Mouse (Mus musculus) hindbrain, embryonic 11.5 days (tissue): Measurements from ENCODE around the gene Men1. TPM values are rescaled to one million over a fixed set of nuclear protein-coding genes. Genes with fewer than 3 reads are reported as not detected.

Source experiments
- ATAC-seq: fragments of 200-750 bp; cut with Nextera tagmentation; 2 replicates; pipeline ENCODE4 v1.8.0; 2017; ENCODE audit warnings: mild to moderate bottlenecking, moderate TSS enrichment, moderate library complexity; ENCODE audit not compliant: low FRiP score
- DNase-seq: peaks from one replicate; pipeline ENCODE4 v3.0.0-alpha.2; 2015; ENCODE audit warnings: low spot score
- H3K27ac ChIP-seq: fragments of 300-500 bp; sonication (generic); 2 replicates; pipeline ENCODE4 v1.5.1; 2014; ENCODE audit warnings: mild to moderate bottlenecking, low read depth, low read length
- H3K27me3 ChIP-seq: fragments of 300-500 bp; sonication (generic); 2 replicates; pipeline ENCODE4 v1.6.1; 2014; ENCODE audit warnings: mild to moderate bottlenecking, low read length, moderate library complexity, mixed read lengths; ENCODE audit not compliant: control insufficient read depth, insufficient read depth
- H3K36me3 ChIP-seq: fragments of 300-500 bp; sonication (generic); 2 replicates; pipeline ENCODE4 v1.6.1; 2014; ENCODE audit warnings: mild to moderate bottlenecking, low read length, moderate library complexity, mixed read lengths; ENCODE audit not compliant: control insufficient read depth, insufficient read depth
- H3K4me1 ChIP-seq: fragments of 300-500 bp; sonication (generic); replicated peaks from 2 replicates; pipeline ENCODE4 v1.6.1; 2014; ENCODE audit warnings: low read length, mixed read lengths; ENCODE audit not compliant: control insufficient read depth, insufficient read depth
- H3K4me2 ChIP-seq: fragments of 300-500 bp; sonication (generic); replicated peaks from 2 replicates; pipeline ENCODE4 v1.6.1; 2014; ENCODE audit warnings: mild to moderate bottlenecking, low read depth, low read length
- H3K4me3 ChIP-seq: fragments of 300-500 bp; sonication (generic); 2 replicates; pipeline ENCODE4 v1.5.1; 2014; ENCODE audit warnings: low read depth, low read length
- H3K9ac ChIP-seq: fragments of 300-500 bp; sonication (generic); 2 replicates; pipeline ENCODE4 v1.6.1; 2014; ENCODE audit warnings: low read depth, low read length
- H3K9me3 ChIP-seq: fragments of 300-500 bp; sonication (generic); 2 replicates; pipeline ENCODE4 v1.6.1; 2016; ENCODE audit warnings: low read length; ENCODE audit not compliant: control insufficient read depth
- WGBS: fragments of 180-500 bp; shearing (Covaris S2); extraction: QIAGEN DNeasy Blood & Tissue Kit; methylation state at CpG from one replicate; pipeline ENCODE4 v1.1.7; 2014; 5-methylcytosine and 5-hydroxymethylcytosine counted together
- polyA plus RNA-seq: library from polyadenylated mRNA; unstranded; fragments of >200 nt; fragmentation: Nextera tagmentation; extraction: Ambion mirVana; gene quantifications from 2 replicates; pipeline ENCODE4 v1.2.1, GENCODE M21; 2014

Men1 gene
- polyA plus RNA-seq, 1 experiment from 2014 or later = 43.0 TPM

DNA sequence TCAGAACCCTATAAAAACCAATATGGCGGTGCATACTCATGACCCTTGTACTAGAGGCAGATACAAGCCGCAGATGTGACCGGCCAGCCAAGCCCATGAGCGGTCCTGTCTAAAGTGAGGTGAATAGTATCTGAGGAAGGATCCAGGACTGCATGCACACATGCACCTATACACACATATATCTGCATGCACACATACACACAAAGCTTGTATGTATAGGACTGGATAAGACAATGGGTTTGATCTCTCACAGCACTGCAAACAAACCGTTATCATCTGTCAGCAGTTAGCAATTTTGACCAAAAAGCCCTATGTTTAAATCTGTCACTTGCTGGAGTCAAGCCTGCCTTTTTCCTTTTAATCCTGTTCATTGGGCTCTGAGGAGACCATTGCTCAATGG lies 32.7 kb upstream of the Men1 start:
- DNase-seq (no peak), ATAC-seq (no peak)
- no peak overlapping the region for H3K4me2 ChIP-seq
- no peaks in the 10 kb centered on the region for H3K27me3 ChIP-seq
- no peaks in the 10 kb centered on the region for H3K36me3 ChIP-seq
- no peak overlapping the region for H3K27ac ChIP-seq
- WGBS = 95% methylated on average over 5 of the region's 5 CpGs
- H3K4me3 ChIP-seq = no peak overlapping the region
- no peaks in the 10 kb centered on the region for H3K9me3 ChIP-seq
- no peaks in the 10 kb centered on the region for H3K4me1 ChIP-seq
- no peak overlapping the region for H3K9ac ChIP-seq

DNA sequence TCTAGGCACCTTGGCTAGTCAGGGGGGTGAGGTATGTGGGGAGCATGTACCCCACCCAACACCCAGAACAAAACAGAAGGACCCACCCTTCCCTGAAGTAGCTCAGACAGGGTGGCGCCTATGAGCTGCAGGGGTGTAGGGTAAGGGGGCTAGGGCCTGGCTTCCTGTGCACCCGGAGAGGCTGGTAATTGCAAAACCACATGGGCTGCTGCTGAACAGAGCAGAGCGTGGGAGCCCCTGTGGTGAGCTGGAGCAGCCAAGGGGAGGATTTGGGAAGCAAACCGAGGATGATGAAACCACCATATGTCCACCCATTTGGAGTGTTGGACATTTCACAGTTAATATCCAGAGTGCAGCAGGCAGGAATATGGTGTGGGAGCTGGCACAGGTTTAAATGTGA lies 32.3 kb upstream of the Men1 start:
- Histone ChIP-seq H3K9me3 (no peaks in the 10 kb centered on the region), H3K4me2 (no peak overlapping the region), H3K36me3 (no peaks in the 10 kb centered on the region), H3K4me1 (no peaks in the 10 kb centered on the region), H3K4me3 (no peak overlapping the region), H3K27me3 (no peaks in the 10 kb centered on the region), H3K9ac (no peak overlapping the region), H3K27ac (no peak overlapping the region)
- DNase-seq (no peak), ATAC-seq (no peak)
- 43% methylated on average over 4 of the region's 4 CpGs for WGBS

DNA sequence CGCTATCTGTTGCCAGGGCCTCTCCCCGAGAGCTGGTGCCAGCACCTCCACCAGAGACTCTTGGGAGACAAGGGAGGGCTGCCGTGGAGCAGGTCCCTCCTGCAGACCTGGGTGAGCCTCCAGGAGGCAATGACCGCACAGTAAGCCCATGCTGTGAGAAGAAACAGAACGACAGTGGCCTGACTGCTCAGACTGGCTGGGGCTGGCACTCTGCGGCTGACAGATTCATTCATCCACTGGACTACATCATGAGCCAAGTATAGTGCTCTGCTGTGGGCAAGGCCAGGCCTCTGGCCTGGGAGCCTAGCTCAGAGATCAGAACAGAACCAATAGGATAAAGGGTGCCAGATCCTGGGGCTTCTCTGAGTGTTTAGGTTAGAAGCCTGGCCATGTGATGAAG lies 30.9 kb upstream of the Men1 start:
- no peaks in the 10 kb centered on the region for H3K9me3 ChIP-seq
- H3K4me1 ChIP-seq = no peaks in the 10 kb centered on the region
- no peak overlapping the region for H3K27ac ChIP-seq
- no peaks in the 10 kb centered on the region for H3K36me3 ChIP-seq
- 70% methylated on average over 6 of the region's 6 CpGs for WGBS
- DNase-seq (no peak), ATAC-seq (no peak)
- H3K4me3 ChIP-seq = no peak overlapping the region
- H3K27me3 ChIP-seq = no peaks in the 10 kb centered on the region
- H3K9ac ChIP-seq = no peak overlapping the region
- H3K4me2 ChIP-seq = no peak overlapping the region

DNA sequence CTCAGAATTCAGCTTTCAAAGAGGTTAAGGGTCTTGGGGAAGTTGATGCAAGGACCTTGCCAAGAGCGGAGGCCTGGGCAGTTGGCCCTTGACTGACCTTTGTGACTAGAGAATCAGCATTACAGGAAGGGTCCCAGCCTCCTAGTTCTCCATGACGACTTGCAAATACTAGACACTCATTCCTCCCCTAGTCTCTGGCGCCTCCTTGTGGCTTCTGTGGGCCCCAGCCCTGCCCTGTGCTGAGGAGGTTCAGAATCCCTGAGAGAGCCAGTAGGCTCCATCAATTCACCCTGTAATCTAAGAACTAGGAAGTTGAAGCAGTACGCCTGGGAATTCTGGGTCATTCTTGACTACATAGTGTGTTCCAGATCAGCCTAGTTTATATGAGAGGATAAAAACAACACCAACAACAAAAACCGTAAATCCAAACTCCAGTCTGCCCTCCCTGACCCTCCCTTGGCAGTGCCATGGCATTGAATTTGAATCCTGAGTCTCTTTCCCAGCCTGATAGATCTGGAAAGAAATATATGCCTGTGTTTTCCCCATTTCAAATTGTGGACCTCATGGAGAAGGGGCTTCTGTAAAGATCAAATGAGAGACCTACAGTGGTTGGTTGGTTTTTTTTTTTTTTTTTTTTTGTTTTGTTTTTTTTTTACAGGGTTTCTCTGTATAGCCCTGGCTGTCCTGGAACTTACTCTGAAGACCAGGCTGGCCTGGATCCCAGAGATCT lies 29.8 kb upstream of the Men1 start:
- Histone ChIP-seq H3K27me3 (no peaks in the 10 kb centered on the region), H3K27ac (no peak overlapping the region), H3K9ac (no peak overlapping the region), H3K4me1 (no peaks in the 10 kb centered on the region), H3K4me2 (no peak overlapping the region), H3K9me3 (no peaks in the 10 kb centered on the region), H3K4me3 (no peak overlapping the region), H3K36me3 (no peaks in the 10 kb centered on the region)
- DNase-seq (peak; percentile 92), ATAC-seq (peak; percentile 33; the same call in 1 of the 2 replicates)
- 24% methylated on average over 5 of the region's 5 CpGs for WGBS

DNA sequence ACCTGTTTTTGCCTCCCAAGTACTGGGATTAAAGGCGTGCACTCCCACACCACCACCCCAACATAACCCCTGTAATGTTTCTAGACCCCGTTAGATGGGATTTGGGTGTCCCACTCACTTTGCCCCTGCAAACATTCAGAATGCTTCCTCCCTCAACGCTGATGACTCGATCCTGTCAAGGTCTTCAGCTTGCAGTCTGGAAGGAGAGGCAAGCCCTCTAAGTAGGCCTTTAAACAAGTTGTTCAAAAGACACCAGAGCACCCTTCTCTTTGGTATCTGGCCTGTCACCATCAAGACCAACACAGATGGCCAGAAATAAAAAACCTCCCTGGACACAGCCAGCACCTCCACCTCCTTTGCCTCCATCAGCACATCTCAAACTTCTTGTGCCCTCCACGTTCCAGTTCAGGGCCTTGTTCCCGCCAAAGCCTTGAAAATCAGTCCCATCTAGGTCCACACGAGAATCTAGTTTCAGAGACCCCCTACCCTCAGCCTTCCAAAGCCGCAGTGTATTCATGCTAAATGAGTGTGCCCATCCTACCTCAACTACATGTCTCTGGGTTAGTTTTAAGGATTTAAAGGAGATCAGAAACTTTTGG lies 29.2 kb upstream of the Men1 start:
- H3K4me2 ChIP-seq = peak overlapping the region; percentile 65
- ATAC-seq (no peak), DNase-seq (no peak)
- 57% methylated on average over 8 of the region's 8 CpGs for WGBS
- H3K36me3 ChIP-seq = no peaks in the 10 kb centered on the region
- H3K27me3 ChIP-seq = no peaks in the 10 kb centered on the region
- no peaks in the 10 kb centered on the region for H3K4me1 ChIP-seq
- no peaks in the 10 kb centered on the region for H3K9me3 ChIP-seq
- peak overlapping the region; percentile 58 for H3K4me3 ChIP-seq
- H3K9ac ChIP-seq = no peak overlapping the region; the same call in 1 of the 2 replicates
- no peak overlapping the region for H3K27ac ChIP-seq

DNA sequence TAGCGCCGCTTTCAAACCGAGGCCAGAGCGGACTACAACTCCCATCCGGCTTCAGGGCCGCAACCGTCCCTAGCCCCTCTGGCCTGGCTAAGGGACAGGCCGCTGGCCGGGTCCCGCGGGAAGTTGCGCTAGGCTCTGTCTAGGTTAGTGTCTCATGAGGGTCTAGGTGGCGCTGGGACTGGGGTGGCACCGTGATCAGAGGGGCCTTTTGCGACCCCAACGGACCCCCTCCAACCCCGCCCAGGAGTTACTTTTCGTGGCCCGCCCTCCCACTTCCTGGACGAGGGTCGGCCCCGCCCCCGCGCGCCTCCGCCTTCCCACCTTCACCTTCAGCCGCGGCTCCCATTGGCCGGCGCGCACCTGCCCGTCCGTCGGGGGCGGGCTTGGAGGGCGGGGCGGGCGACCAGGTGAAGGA lies 28.6 kb upstream of the Men1 start, which contains the start of gene Cdc42bpg:
Cdc42bpg (plus strand) TSS at position 320 of the 415 bp plus-strand sequence.
- Histone ChIP-seq H3K9ac (peak within 1 kb of the TSS; percentile 35), H3K4me3 (peak within 1 kb of the TSS; percentile 58), H3K9me3 (no peaks in the 10 kb centered on the region), H3K4me2 (peak within 1 kb of the TSS; percentile 65), H3K4me1 (no peaks in the 10 kb centered on the region), H3K36me3 (no peaks in the 10 kb centered on the region), H3K27me3 (no peaks in the 10 kb centered on the region), H3K27ac (no peak within 1 kb of the TSS)
- WGBS = under 1% methylated on average over 25 of the region's 38 CpGs
- DNase-seq (peak; percentile 83), ATAC-seq (peak; percentile 79)

DNA sequence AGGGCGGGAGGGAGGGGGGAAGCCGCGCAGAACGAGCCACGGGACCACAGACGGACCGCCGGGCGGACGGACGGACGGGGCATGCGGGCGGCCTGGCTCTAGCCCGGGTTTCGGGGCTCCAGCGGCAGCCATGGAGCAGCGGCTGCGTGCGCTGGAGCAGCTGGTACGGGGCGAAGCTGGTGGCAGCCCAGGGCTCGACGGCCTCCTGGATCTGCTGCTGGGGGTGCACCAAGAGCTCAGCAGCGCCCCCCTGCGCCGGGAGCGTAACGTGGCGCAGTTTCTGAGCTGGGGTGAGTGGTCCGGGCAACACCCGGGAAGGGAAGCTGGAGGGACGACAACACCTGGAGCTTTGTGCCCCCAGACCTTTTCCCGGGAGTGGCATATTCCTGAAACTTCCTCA lies 28.2 kb upstream of the Men1 start:
- Histone ChIP-seq H3K9ac (peak overlapping the region; percentile 35), H3K9me3 (no peaks in the 10 kb centered on the region), H3K4me2 (peak overlapping the region; percentile 65), H3K4me1 (no peaks in the 10 kb centered on the region), H3K27me3 (no peaks in the 10 kb centered on the region), H3K36me3 (no peaks in the 10 kb centered on the region), H3K27ac (no peak overlapping the region), H3K4me3 (peak overlapping the region; percentile 58)
- DNase-seq (peak; percentile 89), ATAC-seq (peak; percentile 70)
- WGBS = under 1% methylated on average over 32 of the region's 34 CpGs

DNA sequence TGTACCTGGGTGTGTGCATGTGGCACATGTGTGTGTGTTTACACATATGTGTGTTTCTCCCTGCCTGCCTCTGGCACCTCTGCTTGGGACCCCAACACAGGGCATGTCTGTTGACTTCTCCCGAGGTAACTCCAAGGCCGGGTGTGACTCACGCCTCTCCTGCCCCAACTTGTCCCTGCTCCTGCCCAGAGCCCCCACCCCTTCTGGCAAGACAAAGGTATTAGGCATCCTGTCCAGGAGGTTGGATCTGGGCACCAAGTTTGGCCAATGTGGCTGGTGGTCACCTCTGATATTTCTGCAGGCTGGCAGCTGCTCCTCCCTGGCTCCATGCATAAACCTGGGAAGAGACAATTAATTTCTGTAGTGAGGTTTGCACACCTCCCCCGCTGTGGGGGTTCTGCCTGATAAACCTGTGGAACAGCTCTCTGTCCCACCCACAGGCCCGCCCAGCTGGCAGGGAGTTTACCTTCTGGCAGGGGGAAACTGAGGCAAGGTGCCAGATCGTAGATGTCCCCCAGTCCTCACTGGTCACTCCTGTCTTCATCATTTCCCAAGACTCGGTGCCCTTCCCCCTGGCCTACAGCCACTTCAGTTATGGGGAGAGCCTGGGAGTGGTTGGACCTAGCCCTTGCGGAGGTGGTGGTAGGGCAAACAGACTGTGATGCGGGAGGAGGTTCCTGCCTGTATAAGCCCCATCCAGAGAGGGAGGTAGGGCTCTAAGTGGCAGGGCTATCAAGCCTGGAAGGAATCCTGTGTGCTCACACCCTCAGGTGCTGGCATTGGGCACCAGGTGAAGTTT lies 26.8 kb upstream of the Men1 start:
- Histone ChIP-seq H3K27me3 (no peaks in the 10 kb centered on the region), H3K4me3 (no peak overlapping the region), H3K4me1 (no peaks in the 10 kb centered on the region), H3K27ac (no peak overlapping the region), H3K4me2 (no peak overlapping the region), H3K9me3 (no peaks in the 10 kb centered on the region), H3K9ac (no peak overlapping the region), H3K36me3 (no peaks in the 10 kb centered on the region)
- DNase-seq (no peak), ATAC-seq (no peak)
- 87% methylated on average over 9 of the region's 9 CpGs for WGBS
